Mouse (Mus musculus): ENCODE results near the gene Arntl2. TPM values are rescaled to one million over a fixed set of nuclear protein-coding genes. Genes with fewer than 3 reads are reported as not detected.

Gene Arntl2
- polyA plus RNA-seq, 1 experiment = 1.4 TPM

GRCm38 (mm10) chr6:146844867-146845266 is 49.0 kb downstream of the Arntl2 start:
- Histone ChIP-seq H3K36me3 (ENCODE audit: control insufficient read depth, insufficient read depth, low read length) (no peaks in the 10 kb centered on the region), H3K27me3 (ENCODE audit: control insufficient read depth, insufficient read depth, low read length) (no peaks in the 10 kb centered on the region), H3K27ac (ENCODE audit: insufficient read depth, low read length) (no peak overlapping the region), H3K4me3 (ENCODE audit: extremely low read depth, insufficient read depth, insufficient read length) (no peak overlapping the region), H3K4me1 (ENCODE audit: control insufficient read depth, insufficient read depth, insufficient read length) (no peaks in the 10 kb centered on the region; the same call in 1 of the 2 replicates)
- no peak for TF ChIP-seq POLR2A (IDR thresholded peaks at IDR 0.05; ENCODE audit: low read depth, low read length)
- no peak for TF ChIP-seq CTCF (IDR thresholded peaks at IDR 0.05; ENCODE audit: extremely low read depth, insufficient read depth, insufficient read length, insufficient replicate concordance)
- WGBS = 92% methylated on average over 6 of the region's 6 CpGs
- no peak for DNase-seq (ENCODE audit: low read depth in 1 of 2, low spot score in 2 of 2)

- H3K27me3 ChIP-seq (ENCODE audit: control insufficient read depth, insufficient read depth, low read length) = no peaks in the 10 kb centered on the region
- no peak overlapping the region for H3K27ac ChIP-seq (ENCODE audit: insufficient read depth, low read length)
- DNase-seq (ENCODE audit: low read depth in 1 of 2, low spot score in 2 of 2) = no peak
- 87% methylated on average over 5 of the region's 5 CpGs for WGBS
- H3K36me3 ChIP-seq (ENCODE audit: control insufficient read depth, insufficient read depth, low read length) = no peaks in the 10 kb centered on the region
- TF ChIP-seq POLR2A (IDR thresholded peaks at IDR 0.05; ENCODE audit: low read depth, low read length) = no peak
- TF ChIP-seq CTCF (IDR thresholded peaks at IDR 0.05; ENCODE audit: extremely low read depth, insufficient read depth, insufficient read length, insufficient replicate concordance) = no peak
- no peaks in the 10 kb centered on the region; the same call in 1 of the 2 replicates for H3K4me1 ChIP-seq (ENCODE audit: control insufficient read depth, insufficient read depth, insufficient read length)
- no peak overlapping the region for H3K4me3 ChIP-seq (ENCODE audit: extremely low read depth, insufficient read depth, insufficient read length)
Observed at GRCm38 (mm10) chr6:146845347-146845746, 49.5 kb downstream of the Arntl2 start.

DNA sequence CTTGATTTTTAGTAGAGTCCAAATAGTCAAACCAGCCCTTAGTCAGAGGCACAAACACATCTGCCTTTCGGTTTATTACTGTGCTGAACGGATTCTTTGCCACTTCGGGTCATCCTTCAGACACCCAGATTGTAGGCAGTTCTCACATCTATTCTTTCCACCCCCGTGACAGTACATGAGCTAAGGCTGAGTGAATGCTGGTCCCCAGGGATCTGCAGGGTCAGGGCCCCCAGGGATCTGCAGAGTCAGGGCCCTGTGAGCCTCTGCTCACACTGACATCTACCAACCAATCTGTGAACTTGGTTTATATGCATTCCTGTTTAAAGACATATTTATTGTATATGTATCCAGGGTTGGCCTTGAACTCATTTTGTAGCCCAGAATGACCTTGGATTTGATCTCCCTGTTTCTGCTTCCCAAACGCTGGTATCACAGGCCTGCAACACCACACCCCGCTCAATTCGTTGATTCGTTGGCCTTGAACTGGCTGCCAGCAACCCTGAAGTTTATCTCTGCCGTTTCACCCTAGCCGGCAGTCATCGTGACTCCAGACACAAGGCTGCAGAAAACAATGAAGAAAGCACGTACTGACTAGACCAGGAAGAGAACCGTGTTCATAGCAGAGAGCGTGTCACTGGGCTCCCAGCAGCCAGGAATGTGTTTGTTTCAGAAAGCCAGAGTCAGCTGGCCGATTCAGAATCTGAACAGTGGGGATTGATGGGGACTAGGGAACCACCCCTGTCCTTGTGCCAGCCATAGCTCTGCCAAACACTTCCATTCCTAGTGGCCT is 50.3 kb downstream of the Arntl2 start:
- no peak overlapping the region for H3K4me3 ChIP-seq (ENCODE audit: extremely low read depth, insufficient read depth, insufficient read length)
- no peaks in the 10 kb centered on the region for H3K27me3 ChIP-seq (ENCODE audit: control insufficient read depth, insufficient read depth, low read length)
- no peaks in the 10 kb centered on the region for H3K36me3 ChIP-seq (ENCODE audit: control insufficient read depth, insufficient read depth, low read length)
- no peaks in the 10 kb centered on the region; the same call in 1 of the 2 replicates for H3K4me1 ChIP-seq (ENCODE audit: control insufficient read depth, insufficient read depth, insufficient read length)
- no peak overlapping the region for H3K27ac ChIP-seq (ENCODE audit: insufficient read depth, low read length)
- DNase-seq (ENCODE audit: low read depth in 1 of 2, low spot score in 2 of 2) = no peak
- TF ChIP-seq CTCF (IDR thresholded peaks at IDR 0.05; ENCODE audit: extremely low read depth, insufficient read depth, insufficient read length, insufficient replicate concordance) = no peak
- no peak for TF ChIP-seq POLR2A (IDR thresholded peaks at IDR 0.05; ENCODE audit: low read depth, low read length)
- 73% methylated on average over 15 of the region's 15 CpGs for WGBS

DNA sequence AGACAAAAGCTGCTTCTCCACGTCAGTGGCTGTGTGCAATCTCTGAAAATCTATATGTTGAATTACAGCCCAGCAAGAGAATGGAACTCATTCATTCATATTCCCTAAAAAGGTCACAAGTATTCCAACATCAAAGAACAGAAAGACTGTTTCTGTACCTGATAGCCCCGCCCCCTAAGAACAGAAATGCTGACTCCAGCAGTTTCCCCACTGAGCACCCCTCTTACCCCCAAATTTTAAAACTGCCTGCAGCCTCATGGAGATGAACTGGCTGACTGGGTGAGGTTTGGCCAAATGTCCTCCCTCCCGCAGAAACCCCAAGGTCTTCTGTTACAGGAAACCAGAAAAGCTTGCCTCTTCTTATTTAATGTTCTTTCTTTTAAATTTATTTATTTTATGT is 51.5 kb downstream of the Arntl2 start:
- Histone ChIP-seq H3K27ac (ENCODE audit: insufficient read depth, low read length) (no peak overlapping the region), H3K4me3 (ENCODE audit: extremely low read depth, insufficient read depth, insufficient read length) (no peak overlapping the region), H3K27me3 (ENCODE audit: control insufficient read depth, insufficient read depth, low read length) (no peaks in the 10 kb centered on the region), H3K36me3 (ENCODE audit: control insufficient read depth, insufficient read depth, low read length) (no peaks in the 10 kb centered on the region), H3K4me1 (ENCODE audit: control insufficient read depth, insufficient read depth, insufficient read length) (no peaks in the 10 kb centered on the region; the same call in 1 of the 2 replicates)
- WGBS = 78% methylated on average over 3 of the region's 3 CpGs
- DNase-seq (ENCODE audit: low read depth in 1 of 2, low spot score in 2 of 2) = no peak
- no peak for TF ChIP-seq CTCF (IDR thresholded peaks at IDR 0.05; ENCODE audit: extremely low read depth, insufficient read depth, insufficient read length, insufficient replicate concordance)
- no peak for TF ChIP-seq POLR2A (IDR thresholded peaks at IDR 0.05; ENCODE audit: low read depth, low read length)

GRCm38 (mm10) chr6:146848281-146848680 is 52.4 kb downstream of the Arntl2 start:
- 89% methylated on average over 3 of the region's 3 CpGs for WGBS
- Histone ChIP-seq H3K27ac (ENCODE audit: insufficient read depth, low read length) (no peak overlapping the region), H3K27me3 (ENCODE audit: control insufficient read depth, insufficient read depth, low read length) (no peaks in the 10 kb centered on the region), H3K36me3 (ENCODE audit: control insufficient read depth, insufficient read depth, low read length) (no peaks in the 10 kb centered on the region), H3K4me3 (ENCODE audit: extremely low read depth, insufficient read depth, insufficient read length) (no peak overlapping the region), H3K4me1 (ENCODE audit: control insufficient read depth, insufficient read depth, insufficient read length) (no peaks in the 10 kb centered on the region; the same call in 1 of the 2 replicates)
- no peak for DNase-seq (ENCODE audit: low read depth in 1 of 2, low spot score in 2 of 2)
- TF ChIP-seq CTCF (IDR thresholded peaks at IDR 0.05; ENCODE audit: extremely low read depth, insufficient read depth, insufficient read length, insufficient replicate concordance) = no peak
- TF ChIP-seq POLR2A (IDR thresholded peaks at IDR 0.05; ENCODE audit: low read depth, low read length) = no peak

DNA sequence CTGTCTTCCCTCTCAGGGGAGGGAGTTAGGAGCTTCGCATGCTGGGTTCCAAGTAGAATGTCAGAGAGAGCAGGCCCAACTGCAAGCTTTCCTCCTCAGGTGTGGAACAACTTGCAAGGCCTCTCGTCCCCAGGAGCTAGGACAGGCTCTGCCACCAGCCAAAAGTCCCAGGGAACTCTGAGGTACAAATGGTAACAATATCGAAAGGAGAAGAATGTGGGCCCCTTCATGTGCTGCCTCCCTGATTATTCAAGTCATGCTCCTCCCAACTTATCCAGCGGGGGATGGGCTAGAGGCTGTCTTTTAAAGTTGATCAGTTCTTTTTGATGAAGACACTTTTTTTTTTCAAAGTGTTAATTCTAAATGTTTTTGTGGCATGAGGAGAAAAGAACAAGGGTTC is 54.2 kb downstream of the Arntl2 start, which contains the start of gene Smco2:
Smco2 (plus strand) TSS at position 55 of the 400 bp plus-strand sequence.
- Histone ChIP-seq H3K36me3 (ENCODE audit: control insufficient read depth, insufficient read depth, low read length) (no peaks in the 10 kb centered on the region), H3K4me3 (ENCODE audit: extremely low read depth, insufficient read depth, insufficient read length) (no peak within 1 kb of the TSS), H3K4me1 (ENCODE audit: control insufficient read depth, insufficient read depth, insufficient read length) (no peaks in the 10 kb centered on the region; the same call in 1 of the 2 replicates), H3K27me3 (ENCODE audit: control insufficient read depth, insufficient read depth, low read length) (no peaks in the 10 kb centered on the region), H3K27ac (ENCODE audit: insufficient read depth, low read length) (no peak within 1 kb of the TSS)
- no peak for TF ChIP-seq CTCF (IDR thresholded peaks at IDR 0.05; ENCODE audit: extremely low read depth, insufficient read depth, insufficient read length, insufficient replicate concordance)
- no peak for TF ChIP-seq POLR2A (IDR thresholded peaks at IDR 0.05; ENCODE audit: low read depth, low read length)
- DNase-seq (ENCODE audit: low read depth in 1 of 2, low spot score in 2 of 2) = no peak
- WGBS = 84% methylated on average over 4 of the region's 4 CpGs

- Histone ChIP-seq H3K4me3 (ENCODE audit: extremely low read depth, insufficient read depth, insufficient read length) (no peak overlapping the region), H3K27ac (ENCODE audit: insufficient read depth, low read length) (no peak overlapping the region), H3K36me3 (ENCODE audit: control insufficient read depth, insufficient read depth, low read length) (no peaks in the 10 kb centered on the region), H3K27me3 (ENCODE audit: control insufficient read depth, insufficient read depth, low read length) (no peaks in the 10 kb centered on the region), H3K4me1 (ENCODE audit: control insufficient read depth, insufficient read depth, insufficient read length) (no peaks in the 10 kb centered on the region)
- WGBS = 90% methylated on average over 3 of the region's 3 CpGs
- DNase-seq (ENCODE audit: low read depth in 1 of 2, low spot score in 2 of 2) = no peak
- TF ChIP-seq POLR2A (IDR thresholded peaks at IDR 0.05; ENCODE audit: low read depth, low read length) (no peak), CTCF (IDR thresholded peaks at IDR 0.05; ENCODE audit: extremely low read depth, insufficient read depth, insufficient read length, insufficient replicate concordance) (no peak)
Observed at GRCm38 (mm10) chr6:146851916-146852315, 56.1 kb downstream of the Arntl2 start.
